Mouse (Mus musculus) G1E (cell line): ENCODE data around the gene Lyrm9.

Experiments
- CTCF ChIP-seq: IDR thresholded peaks from 2 replicates; pipeline ENCODE4 v1.5.1; 2012; ENCODE audit warnings: low read depth, low read length, inconsistent platforms, mixed read lengths
- GATA1 ChIP-seq: IDR thresholded peaks from 2 replicates; pipeline ENCODE4 v1.6.1; 2012; ENCODE audit warnings: borderline replicate concordance, low read length, inconsistent platforms, mixed read lengths
- GATA2 ChIP-seq: IDR thresholded peaks from 2 replicates; pipeline ENCODE4 v1.6.1; 2012; ENCODE audit warnings: low read depth, low read length, inconsistent platforms, borderline replicate concordance
- POLR2AphosphoS5 ChIP-seq: IDR thresholded peaks from 2 replicates; pipeline ENCODE4 v1.6.1; 2012; ENCODE audit warnings: low read depth, low read length, inconsistent platforms; ENCODE audit not compliant: insufficient replicate concordance
- TAL1 ChIP-seq: conservative IDR thresholded peaks from 2 replicates; pipeline ENCODE4 v1.6.1; 2012; ENCODE audit warnings: low read depth, low read length, inconsistent platforms, mixed read lengths

- TF ChIP-seq CTCF (no peak), GATA1 (no peak), TAL1 (no peak), GATA2 (no peak), POLR2AphosphoS5 (no peak)
These were observed 43.5 kb upstream of the Lyrm9 start for GRCm38 (mm10) chr11:78782791-78783347.
